Mouse (Mus musculus) intestine, postnatal 0 days (tissue): ENCODE measurements around the gene Prex1. TPM values are rescaled to one million over a fixed set of nuclear protein-coding genes. Genes with fewer than 3 reads are reported as not detected.
A peak's percentile ranks its signal among the peaks of the same experiment; 100 is the strongest.

ENCODE experiments used
- ATAC-seq: fragments of 200-750 bp; cut with Nextera tagmentation; 2 replicates; pipeline ENCODE4 v1.8.0; 2017; ENCODE audit warnings: mild to moderate bottlenecking, moderate TSS enrichment, moderate library complexity
- H3K27ac ChIP-seq: fragments of 300-500 bp; sonication (generic); 2 replicates; pipeline ENCODE4 v1.5.1; 2014; ENCODE audit warnings: mild to moderate bottlenecking, low read depth, low read length, moderate library complexity
- H3K27me3 ChIP-seq: fragments of 300-500 bp; sonication (generic); replicated peaks from 2 replicates; pipeline ENCODE4 v1.6.1; 2014; ENCODE audit warnings: low read length, mixed read lengths; ENCODE audit not compliant: control insufficient read depth, insufficient read depth
- H3K36me3 ChIP-seq: fragments of 300-500 bp; sonication (generic); 2 replicates; pipeline ENCODE4 v1.6.1; 2014; ENCODE audit warnings: mild to moderate bottlenecking, moderate library complexity; ENCODE audit not compliant: control insufficient read depth, insufficient read depth
- H3K4me1 ChIP-seq: fragments of 300-500 bp; sonication (generic); replicated peaks from 2 replicates; pipeline ENCODE4 v1.6.1; 2014; ENCODE audit warnings: antibody characterized with exemption, low read length, mixed read lengths; ENCODE audit not compliant: control insufficient read depth, insufficient read depth
- H3K4me2 ChIP-seq: fragments of 300-500 bp; sonication (generic); replicated peaks from 2 replicates; pipeline ENCODE4 v1.6.1; 2014; ENCODE audit warnings: low read depth, mild to moderate bottlenecking, moderate library complexity
- H3K4me3 ChIP-seq: fragments of 300-500 bp; sonication (generic); 2 replicates; pipeline ENCODE4 v1.5.1; 2014; ENCODE audit warnings: low read depth, low read length
- H3K9ac ChIP-seq: fragments of 300-500 bp; sonication (generic); 2 replicates; pipeline ENCODE4 v1.6.1; 2014; ENCODE audit warnings: mild to moderate bottlenecking, low read depth, low read length
- H3K9me3 ChIP-seq: fragments of 300-500 bp; sonication (generic); 2 replicates; pipeline ENCODE4 v1.6.1; 2016; ENCODE audit warnings: mixed run types; ENCODE audit not compliant: control insufficient read depth
- CTCF ChIP-seq: sonication (generic); IDR thresholded peaks from 2 replicates; pipeline ENCODE4 v1.5.1; 2016; ENCODE audit warnings: low read depth, mild to moderate bottlenecking, control low read depth, antibody characterized with exemption, moderate library complexity
- WGBS: fragments of 180-500 bp; shearing (Covaris S2); extraction: QIAGEN DNeasy Blood & Tissue Kit; methylation state at CpG from one replicate; pipeline ENCODE4 v1.1.7; 2014; 5-methylcytosine and 5-hydroxymethylcytosine counted together
- polyA plus RNA-seq: library from polyadenylated mRNA; unstranded; fragments of >200 nt; fragmentation: Nextera tagmentation; extraction: Ambion mirVana; gene quantifications from 2 replicates; pipeline ENCODE4 v1.2.1, GENCODE M21; 2015

Prex1 gene
- polyA plus RNA-seq, 1 experiment from 2014 or later: 4.0 TPM

GRCm38 (mm10) chr2:166661971-166662370 lies 51.7 kb downstream of the Prex1 start:
- H3K4me1 ChIP-seq: no peaks in the 10 kb centered on the region
- H3K9ac ChIP-seq: no peak overlapping the region
- H3K27ac ChIP-seq: no peak overlapping the region
- H3K27me3 ChIP-seq: no peaks in the 10 kb centered on the region
- H3K9me3 ChIP-seq: no peaks in the 10 kb centered on the region
- H3K4me3 ChIP-seq: no peak overlapping the region
- 74% methylated on average over 3 of the region's 3 CpGs for WGBS
- H3K4me2 ChIP-seq: no peak overlapping the region
- no peak for ATAC-seq
- no peak for TF ChIP-seq CTCF
- no peaks in the 10 kb centered on the region for H3K36me3 ChIP-seq

DNA sequence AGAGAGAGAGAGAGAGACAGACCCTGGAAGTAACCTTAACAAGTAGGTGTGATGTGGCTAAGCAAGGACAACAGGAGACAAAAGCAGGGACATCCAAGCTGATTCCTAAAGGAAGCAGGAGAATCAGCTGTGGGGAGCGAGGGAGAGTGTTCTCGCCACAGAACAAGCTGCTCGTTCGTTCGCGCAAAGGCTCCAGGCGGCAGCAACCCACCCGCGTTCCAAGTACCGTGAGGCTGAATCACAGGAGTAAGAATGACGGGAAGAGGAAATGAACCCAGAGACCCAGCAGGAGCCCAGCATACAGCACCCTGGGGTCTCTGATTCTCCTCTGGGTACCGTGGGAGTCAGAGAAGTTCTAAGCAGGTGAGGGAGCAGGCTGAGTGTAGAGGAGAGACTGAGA lies 52.1 kb downstream of the Prex1 start:
- H3K36me3 ChIP-seq: no peaks in the 10 kb centered on the region
- H3K9ac ChIP-seq: no peak overlapping the region
- H3K9me3 ChIP-seq: no peaks in the 10 kb centered on the region
- no peaks in the 10 kb centered on the region for H3K4me1 ChIP-seq
- TF ChIP-seq CTCF: no peak
- H3K27ac ChIP-seq: no peak overlapping the region
- H3K4me3 ChIP-seq: no peak overlapping the region
- 71% methylated on average over 12 of the region's 12 CpGs for whole genome bisulfite sequencing
- H3K27me3 ChIP-seq: no peaks in the 10 kb centered on the region
- H3K4me2 ChIP-seq: no peak overlapping the region
- no peak for ATAC-seq

DNA sequence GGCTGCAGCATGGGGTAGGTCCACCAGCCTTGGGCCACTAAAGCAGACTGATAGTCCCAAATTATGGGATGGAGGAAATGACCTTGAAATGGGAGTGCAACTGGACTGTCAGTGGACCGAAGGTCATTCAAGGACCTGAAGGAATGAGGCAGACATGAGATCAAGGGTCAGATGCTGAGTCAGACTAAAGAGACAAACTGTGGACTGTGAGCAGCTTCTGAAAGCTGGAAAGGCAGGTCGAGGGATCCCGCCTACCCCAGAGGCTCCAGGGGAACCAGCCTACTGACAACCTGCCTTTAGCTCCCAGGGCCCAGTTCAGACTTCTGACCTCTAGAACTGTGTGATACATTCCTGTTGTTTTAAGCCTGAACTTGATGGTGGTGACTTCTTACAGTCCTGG lies 55.3 kb downstream of the Prex1 start:
- no peak for ATAC-seq
- WGBS: 44% methylated on average over 3 of the region's 3 CpGs
- H3K4me3 ChIP-seq: no peak overlapping the region

DNA sequence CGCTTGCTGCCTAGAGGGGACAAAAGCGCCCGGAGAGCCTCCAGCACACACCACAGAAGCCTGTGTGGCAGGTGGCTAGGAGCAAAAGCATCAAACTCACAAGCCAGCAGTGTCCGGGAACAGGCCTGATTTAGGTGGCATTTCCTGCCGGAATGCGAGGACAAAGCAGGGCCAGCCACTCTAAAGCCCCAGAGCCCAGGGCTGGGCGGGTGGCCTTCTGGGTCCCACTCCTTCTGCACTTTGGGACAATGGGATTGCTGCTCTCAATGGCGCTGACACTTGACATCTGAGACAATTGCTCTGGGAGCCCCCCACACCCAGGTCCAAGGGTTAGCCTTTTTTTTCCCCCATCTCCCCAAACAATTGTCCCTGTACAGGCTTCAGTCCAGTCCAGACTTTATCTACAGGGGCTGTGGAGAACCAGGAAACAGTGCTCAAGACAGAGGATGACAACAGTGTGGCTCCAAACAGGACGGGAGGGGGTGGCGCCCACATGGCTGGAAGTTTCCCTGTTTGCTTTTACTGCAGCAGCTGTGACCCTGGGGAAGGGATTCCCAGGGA lies 56.1 kb downstream of the Prex1 start:
- no peak for TF ChIP-seq CTCF
- Histone ChIP-seq H3K27me3 (no peaks in the 10 kb centered on the region), H3K4me2 (no peak overlapping the region), H3K9ac (no peak overlapping the region), H3K4me1 (no peaks in the 10 kb centered on the region), H3K9me3 (no peaks in the 10 kb centered on the region), H3K36me3 (no peaks in the 10 kb centered on the region), H3K4me3 (no peak overlapping the region), H3K27ac (0 out of 2 replicates have a peak overlapping the region, but pooled peaks have one; percentile 21)
- ATAC-seq: no peak
- 54% methylated on average over 10 of the region's 10 CpGs for WGBS

More for the DNA sequence above, 55.3 kb downstream of the Prex1 start:
- no peak overlapping the region for H3K27ac ChIP-seq
- H3K36me3 ChIP-seq: no peaks in the 10 kb centered on the region
- H3K9ac ChIP-seq: no peak overlapping the region
- H3K9me3 ChIP-seq: no peaks in the 10 kb centered on the region
- no peak for TF ChIP-seq CTCF
- H3K4me1 ChIP-seq: no peaks in the 10 kb centered on the region
- H3K4me2 ChIP-seq: no peak overlapping the region
- no peaks in the 10 kb centered on the region for H3K27me3 ChIP-seq

DNA sequence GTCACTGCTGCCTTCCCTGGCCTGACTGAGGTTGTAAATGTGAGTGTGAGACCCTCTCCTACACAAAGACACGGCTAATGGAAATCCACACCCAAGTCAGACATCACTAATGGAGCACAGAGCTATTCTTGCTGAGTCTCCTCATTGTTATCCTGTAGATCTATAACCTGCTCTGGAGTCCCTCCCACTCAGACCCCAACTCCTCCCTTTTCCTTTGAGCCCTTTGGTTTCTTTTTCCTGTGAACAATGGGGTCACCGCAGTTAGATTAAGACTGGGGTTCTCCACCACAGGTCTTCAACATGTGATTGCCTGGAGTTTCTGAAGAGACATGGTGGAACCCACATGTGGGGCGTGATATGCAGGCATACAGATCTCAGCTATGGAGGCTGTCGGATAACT lies 57.0 kb downstream of the Prex1 start:
- H3K9ac ChIP-seq: no peak overlapping the region
- H3K4me2 ChIP-seq: no peak overlapping the region
- no peaks in the 10 kb centered on the region for H3K36me3 ChIP-seq
- H3K27ac ChIP-seq: no peak overlapping the region; the same call in 1 of the 2 replicates
- no peak overlapping the region for H3K4me3 ChIP-seq
- no peaks in the 10 kb centered on the region for H3K27me3 ChIP-seq
- no peaks in the 10 kb centered on the region for H3K9me3 ChIP-seq
- WGBS: 57% methylated on average over 4 of the region's 4 CpGs
- no peak for ATAC-seq
- TF ChIP-seq CTCF: no peak
- H3K4me1 ChIP-seq: no peaks in the 10 kb centered on the region

DNA sequence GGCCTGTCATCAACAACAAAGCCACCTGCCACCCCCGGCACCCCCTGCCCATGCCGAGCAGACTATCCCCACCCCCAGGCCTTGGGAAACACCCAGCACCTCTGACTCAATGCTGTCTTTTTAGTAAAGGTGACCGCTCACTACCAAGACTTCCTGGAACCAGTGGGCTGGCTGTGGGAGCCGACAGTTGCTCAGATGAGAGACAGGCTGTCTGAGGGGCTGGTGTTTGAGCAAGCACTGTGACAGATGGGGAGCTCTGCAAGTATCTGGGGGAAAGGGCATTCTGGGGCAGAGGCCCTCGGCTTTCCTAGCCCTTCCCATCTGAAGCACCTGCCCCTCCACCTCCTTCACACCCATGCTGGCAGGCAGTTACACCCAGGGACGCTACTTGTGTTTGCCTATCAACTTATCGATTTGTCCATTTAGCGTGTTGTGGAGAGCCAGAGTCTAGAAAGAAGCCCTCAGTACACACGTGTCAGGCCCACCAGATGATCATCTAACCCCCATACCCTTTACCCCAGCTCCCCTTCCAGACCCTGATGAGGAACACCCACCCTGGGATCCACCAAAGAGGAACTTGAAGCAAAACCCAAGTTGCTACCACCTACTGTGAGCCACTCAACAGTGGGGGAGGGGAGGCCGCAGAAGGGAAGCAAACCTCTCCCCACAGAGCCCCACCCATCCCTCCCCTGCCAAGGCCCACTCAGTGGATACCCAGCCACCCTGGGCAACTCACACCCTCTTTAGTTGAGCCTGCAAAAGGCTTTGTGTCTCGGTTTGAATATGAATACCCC lies 57.7 kb downstream of the Prex1 start:
- 34% methylated on average over 11 of the region's 11 CpGs for WGBS
- H3K36me3 ChIP-seq: no peaks in the 10 kb centered on the region
- no peak overlapping the region for H3K27ac ChIP-seq
- ATAC-seq: peak; percentile 60
- TF ChIP-seq CTCF: no peak
- H3K9me3 ChIP-seq: no peaks in the 10 kb centered on the region
- H3K4me1 ChIP-seq: no peaks in the 10 kb centered on the region
- H3K4me3 ChIP-seq: no peak overlapping the region
- H3K4me2 ChIP-seq: no peak overlapping the region
- H3K9ac ChIP-seq: no peak overlapping the region
- no peaks in the 10 kb centered on the region for H3K27me3 ChIP-seq
